Mouse (Mus musculus) layer of hippocampus, adult 2 months (tissue): ENCODE results near the gene Wdr90. TPM values are rescaled to one million over a fixed set of nuclear protein-coding genes. Genes with fewer than 3 reads are reported as not detected.
A peak's percentile ranks its signal among the peaks of the same experiment; 100 is the strongest.
"Not testable (repeated sequence)": the region's sequence is repeated elsewhere in the genome, so short reads cannot be mapped to it uniquely, and the experiment has no call there.

ENCODE experiments used
- DNase-seq, 2 experiments: peaks; one replicate each; pipeline ENCODE4 v3.0.0; 2022; ENCODE audit warnings: low spot score in 2 of 2
- H3K27ac ChIP-seq: fragments of 200-600 bp; 2 replicates; pipeline ENCODE4 v1.8.1; 2022
- H3K4me3 ChIP-seq: fragments of 200-600 bp; 2 replicates; pipeline ENCODE4 v1.8.1; 2022; ENCODE audit warnings: mild to moderate bottlenecking
- CTCF ChIP-seq: fragments of 200-600 bp; conservative IDR thresholded peaks from 2 replicates; pipeline ENCODE4 v1.8.1; 2022; ENCODE audit warnings: antibody characterized with exemption, mild to moderate bottlenecking, moderate library complexity
- total RNA-seq, 2 experiments: library from RNA; stranded (reverse); gene quantifications; 2 replicates each; pipeline ENCODE4 v1.2.3; 2021

Wdr90 gene
- total RNA-seq, 2 experiments from 2014 or later = 21.7 to 24.6 TPM

- no peak for DNase-seq
- Histone ChIP-seq H3K27ac (peak overlapping the region; percentile 97), H3K4me3 (peak overlapping the region; percentile 99)
- TF ChIP-seq CTCF = no peak
Measured at GRCm38 (mm10) chr17:25874148-25874720, 12.9 kb upstream of the Wdr90 start.

DNA sequence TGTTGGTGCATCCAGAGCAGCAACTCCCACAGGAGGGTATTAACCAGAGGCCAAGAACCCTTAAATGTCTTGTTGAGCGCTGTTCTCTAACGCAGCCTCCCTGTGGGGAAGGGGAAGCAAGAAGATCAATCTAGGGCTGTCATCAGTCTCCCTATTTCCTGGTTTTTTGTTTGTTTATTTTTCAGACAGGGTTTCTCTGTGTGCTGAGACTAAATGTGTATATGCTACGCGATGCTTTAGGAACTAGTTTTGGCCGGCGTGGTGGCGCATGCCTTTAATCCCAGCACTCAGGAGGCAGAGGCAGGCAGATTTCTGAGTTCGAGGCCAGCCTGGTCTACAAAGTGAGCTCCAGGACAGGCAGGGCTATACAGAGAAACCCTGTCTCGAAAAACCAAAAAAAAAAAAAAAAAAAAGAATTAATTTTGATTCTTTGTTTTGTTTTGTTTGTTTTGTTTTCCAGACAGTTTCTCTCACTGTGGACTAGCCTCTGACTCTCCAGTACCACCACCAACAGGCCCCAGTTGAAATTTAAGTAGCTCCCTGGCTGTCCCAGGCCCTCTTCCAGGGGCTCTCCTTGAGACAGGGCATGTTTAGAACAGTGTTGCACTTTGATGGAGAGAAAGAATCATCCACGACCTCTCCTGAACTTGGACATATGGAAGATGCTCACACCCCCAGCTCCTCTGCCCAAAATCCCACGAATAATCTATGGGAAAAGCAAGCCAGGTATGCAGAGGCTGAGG lies 12.3 kb upstream of the Wdr90 start:
- Histone ChIP-seq H3K4me3 (no peak overlapping the region; the same call in 1 of the 2 replicates), H3K27ac (peak overlapping the region; percentile 97; the same call in 1 of the 2 replicates)
- TF ChIP-seq CTCF = no peak
- no peak for DNase-seq

DNA sequence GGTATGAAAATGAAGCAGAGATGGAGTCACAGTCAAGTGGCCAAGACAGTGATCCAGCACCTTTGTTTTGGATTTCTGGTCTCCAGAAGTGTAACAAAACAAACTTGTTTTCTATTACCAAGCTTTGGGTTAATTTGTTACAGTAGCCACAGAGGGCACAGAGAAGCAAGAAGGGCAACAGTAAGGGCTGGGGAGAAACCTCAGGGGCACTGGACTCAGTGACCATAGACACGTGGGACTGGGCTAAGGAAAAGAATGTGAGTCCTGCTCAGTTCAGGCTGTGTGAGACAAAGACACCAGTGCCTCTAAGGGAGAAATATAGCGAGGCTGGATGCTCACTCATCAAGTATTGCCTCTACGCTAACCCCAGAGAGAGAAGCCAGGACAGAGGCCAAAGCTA lies 11.4 kb upstream of the Wdr90 start:
- Histone ChIP-seq H3K4me3 (no peak overlapping the region), H3K27ac (no peak overlapping the region)
- no peak for DNase-seq
- no peak for TF ChIP-seq CTCF

DNA sequence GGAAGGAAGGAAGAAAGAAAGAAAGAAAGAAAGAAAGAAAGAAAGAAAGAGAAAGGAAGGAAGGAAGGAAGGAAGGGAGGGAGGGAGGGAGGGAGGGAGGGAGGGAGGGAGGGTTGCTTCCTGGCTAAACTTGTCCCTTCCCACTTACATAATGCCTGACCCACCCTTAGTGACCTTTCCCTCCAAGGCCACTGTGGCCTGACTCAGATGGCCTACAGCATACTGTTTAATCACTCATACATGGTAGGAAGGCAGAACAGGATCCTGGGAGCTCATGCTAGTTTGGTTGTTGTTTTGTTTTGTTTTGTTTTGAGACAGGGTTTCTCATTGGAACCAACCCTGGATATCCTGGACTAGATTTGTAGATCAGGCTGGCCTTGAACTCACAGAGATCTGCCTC lies 10.3 kb upstream of the Wdr90 start:
- H3K27ac ChIP-seq, DNase-seq, H3K4me3 ChIP-seq: not testable (repeated sequence)

DNA sequence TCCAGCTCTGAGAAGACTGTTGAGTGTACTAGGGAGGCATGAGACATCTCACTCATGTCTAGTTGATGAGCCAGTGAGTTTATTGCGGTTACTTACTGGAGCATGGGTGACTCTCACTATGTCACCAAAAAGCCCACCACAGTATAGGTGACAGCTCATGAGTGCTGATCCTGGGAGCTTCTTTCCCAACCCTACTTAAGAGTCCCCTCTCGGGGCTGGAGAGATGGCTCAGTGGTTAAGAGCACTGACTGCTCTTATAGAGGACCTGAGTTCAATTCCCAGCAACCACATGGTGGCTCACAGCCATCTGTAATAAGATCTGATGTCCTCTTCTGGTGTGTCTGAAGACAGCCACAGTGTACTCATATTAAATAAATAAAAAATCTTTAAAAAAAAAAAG lies 8.7 kb upstream of the Wdr90 start:
- H3K4me3 ChIP-seq = no peak overlapping the region
- no peak for TF ChIP-seq CTCF
- H3K27ac ChIP-seq = no peak overlapping the region
- no peak for DNase-seq

- no peak for TF ChIP-seq CTCF
- DNase-seq = no peak
- no peak overlapping the region for H3K4me3 ChIP-seq
- no peak overlapping the region for H3K27ac ChIP-seq
Measured at GRCm38 (mm10) chr17:25869498-25869897, 8.2 kb upstream of the Wdr90 start.

DNA sequence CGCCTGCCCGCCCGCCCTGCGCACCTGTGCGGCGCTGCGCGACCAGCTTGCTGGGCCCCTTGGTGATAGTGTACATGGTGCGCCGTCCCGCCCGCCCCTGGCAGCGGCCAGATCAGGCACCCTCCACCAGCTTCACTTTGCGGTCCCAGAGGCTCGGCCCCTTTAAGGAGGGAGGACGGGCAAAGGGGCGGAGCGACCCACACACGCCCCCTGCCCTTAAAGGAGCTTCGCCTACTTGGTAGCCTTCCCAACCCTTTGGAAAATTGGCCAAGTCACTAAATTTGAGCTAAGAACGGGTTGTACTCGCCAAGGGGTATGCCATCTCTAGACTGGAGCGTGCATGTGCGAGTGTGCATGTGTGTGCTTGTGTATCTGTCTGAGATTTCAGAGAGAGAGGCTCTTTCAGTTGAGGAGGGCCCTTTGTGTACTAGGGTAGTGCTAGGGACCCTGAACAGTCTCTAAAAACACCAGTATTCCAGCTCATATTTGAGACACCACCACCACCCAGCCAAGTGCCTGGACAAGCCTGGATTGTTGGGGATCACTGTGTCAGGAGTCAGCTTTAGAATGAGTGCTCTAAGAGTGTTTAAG lies 7.4 kb upstream of the Wdr90 start, which contains the start of gene Mcrip2:
Gene Mcrip2, minus strand, starts transcription at position 164 of the 591 bp plus-strand sequence.
- DNase-seq = peak; percentile 85 to 87
- TF ChIP-seq CTCF = peak; percentile 28
- Histone ChIP-seq H3K4me3 (peak within 1 kb of the TSS; percentile 70), H3K27ac (peak within 1 kb of the TSS; percentile 94)

GRCm38 (mm10) chr17:25867836-25868600 lies 6.7 kb upstream of the Wdr90 start:
- no peak for DNase-seq
- H3K27ac ChIP-seq = peak overlapping the region; percentile 94
- no peak for TF ChIP-seq CTCF
- H3K4me3 ChIP-seq = peak overlapping the region; percentile 70

GRCm38 (mm10) chr17:25867509-25867835 lies 6.2 kb upstream of the Wdr90 start:
- Histone ChIP-seq H3K4me3 (peak overlapping the region; percentile 70), H3K27ac (peak overlapping the region; percentile 94; the same call in 1 of the 2 replicates)
- no peak for DNase-seq
- TF ChIP-seq CTCF = no peak

GRCm38 (mm10) chr17:25866172-25866571 lies 4.9 kb upstream of the Wdr90 start:
- Histone ChIP-seq H3K4me3 (no peak overlapping the region), H3K27ac (no peak overlapping the region)
- no peak for DNase-seq
- no peak for TF ChIP-seq CTCF

DNA sequence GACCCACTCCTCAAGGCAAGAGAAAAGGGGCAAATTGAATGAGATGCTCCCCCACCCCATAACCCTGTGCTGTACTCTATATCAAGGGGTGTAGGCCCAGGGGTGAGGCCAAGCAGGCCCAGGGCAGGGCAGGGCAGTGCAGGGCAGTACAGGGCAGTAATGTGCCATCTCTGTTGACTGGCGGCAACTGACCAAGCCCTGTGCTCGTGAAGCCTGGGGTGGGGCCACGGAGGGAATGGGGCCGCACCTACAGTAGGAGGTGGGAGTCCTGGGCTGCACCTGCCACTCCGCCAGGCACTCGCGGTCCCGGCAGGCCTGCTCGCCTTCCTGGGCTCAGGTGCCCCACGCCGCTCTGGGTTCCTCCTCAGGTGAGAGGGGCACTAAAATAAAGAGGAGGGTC lies 4.0 kb upstream of the Wdr90 start:
- H3K27ac ChIP-seq = no peak overlapping the region
- no peak overlapping the region for H3K4me3 ChIP-seq
- no peak for TF ChIP-seq CTCF
- DNase-seq = no peak

GRCm38 (mm10) chr17:25864311-25864710 lies 3.0 kb upstream of the Wdr90 start:
- DNase-seq = no peak
- no peak for TF ChIP-seq CTCF
- Histone ChIP-seq H3K4me3 (no peak overlapping the region), H3K27ac (no peak overlapping the region)

- no peak overlapping the region for H3K27ac ChIP-seq
- TF ChIP-seq CTCF = 0 out of 2 replicates have a peak, but pooled peaks have one; percentile 4
- no peak overlapping the region for H3K4me3 ChIP-seq
- DNase-seq = no peak
Measured at GRCm38 (mm10) chr17:25863681-25864080, 2.4 kb upstream of the Wdr90 start.
